Mouse (Mus musculus): ENCODE results near the gene Arhgap19.

The Arhgap19 gene

GRCm38 (mm10) chr19:41801742-41802369 is at the start of gene Arhgap19:
TSS of gene Arhgap19 (minus strand) at chr19:41802047.
- DNase-seq (ENCODE audit: low read depth, low spot score), result peak; percentile 98

- peak; percentile 24 for DNase-seq (ENCODE audit: low read depth, low spot score)
Measured at GRCm38 (mm10) chr19:41850719-41851543, 49.1 kb upstream of the Arhgap19 start.

GRCm38 (mm10) chr19:41850021-41850718 is 48.3 kb upstream of the Arhgap19 start:
- DNase-seq (ENCODE audit: low read depth, low spot score), result no peak

DNA sequence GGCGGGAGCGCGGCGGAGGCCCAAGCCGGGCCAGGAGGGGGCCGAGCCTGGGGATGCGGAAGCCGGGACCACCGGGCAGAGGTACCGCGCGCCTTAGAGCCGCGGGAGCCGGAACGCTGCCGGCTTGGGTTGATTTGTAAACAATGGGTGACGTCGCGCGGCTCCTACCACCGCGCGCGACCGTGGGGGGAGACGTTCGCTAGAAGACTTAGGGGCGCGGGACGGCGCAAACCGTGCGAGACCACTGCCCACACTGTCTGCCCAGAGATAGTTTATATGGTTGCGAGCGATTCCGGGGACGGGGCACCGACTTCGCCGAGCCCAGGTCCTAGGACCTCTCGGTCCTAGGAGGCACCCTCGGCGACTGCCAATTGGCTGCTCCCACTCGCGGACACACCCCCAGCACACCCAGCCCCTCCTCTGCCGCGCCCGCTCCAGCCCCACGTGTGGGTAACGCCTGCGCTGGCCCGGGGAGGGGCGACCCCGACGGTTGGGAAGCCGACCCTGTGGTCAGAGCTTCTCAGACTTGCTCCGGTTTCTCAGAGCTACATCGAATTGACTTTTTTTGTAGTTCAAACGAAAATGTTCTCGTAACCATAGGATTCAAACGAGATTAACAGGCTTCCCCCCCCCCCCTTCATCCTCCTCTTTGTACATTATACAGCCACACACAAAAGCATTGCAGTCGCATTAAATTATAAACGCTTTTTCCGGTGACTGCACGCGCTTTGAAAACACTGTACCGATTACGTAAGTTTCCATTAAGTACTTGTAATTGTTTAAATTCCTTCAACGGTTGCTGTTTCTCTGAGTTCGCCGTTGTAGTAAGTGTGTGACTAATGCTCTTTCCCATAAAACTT is 46.4 kb upstream of the Arhgap19 start, which contains the start of gene Frat2:
TSS of gene Frat2 (minus strand) at position 141 of the 860 bp plus-strand sequence.
- peak; percentile 95 for DNase-seq (ENCODE audit: low read depth, low spot score)

GRCm38 (mm10) chr19:41847614-41847991 is 45.8 kb upstream of the Arhgap19 start:
- peak; percentile 68 for DNase-seq (ENCODE audit: low read depth, low spot score)

GRCm38 (mm10) chr19:41847091-41847581 is 45.3 kb upstream of the Arhgap19 start:
- DNase-seq (ENCODE audit: low read depth, low spot score), result peak; percentile 59

- DNase-seq (ENCODE audit: low read depth, low spot score), result peak; percentile 58
Measured at GRCm38 (mm10) chr19:41846366-41847090, 44.7 kb upstream of the Arhgap19 start.

GRCm38 (mm10) chr19:41844345-41844744 is 42.5 kb upstream of the Arhgap19 start:
- DNase-seq (ENCODE audit: low read depth, low spot score), result peak; percentile 29

DNA sequence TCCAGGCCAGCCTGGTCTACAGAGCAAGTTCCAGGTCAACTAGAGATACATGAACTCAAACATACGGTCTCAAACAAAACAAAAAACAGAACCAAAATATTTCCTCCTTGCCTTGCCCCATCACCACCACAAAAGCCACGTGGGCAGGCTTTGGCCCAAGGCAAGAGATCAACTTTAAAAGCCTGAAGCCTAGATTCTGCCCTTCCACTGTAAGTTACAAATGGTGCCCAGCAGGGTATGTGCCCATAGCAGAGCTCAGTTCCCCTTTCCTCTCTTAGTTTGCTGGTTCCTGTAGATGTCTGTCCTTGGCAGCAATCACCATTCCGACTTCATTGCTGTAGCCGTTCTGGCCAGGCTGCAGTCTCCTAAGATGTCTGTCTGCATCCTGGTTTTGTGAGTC is 40.9 kb upstream of the Arhgap19 start:
- DNase-seq (ENCODE audit: low read depth, low spot score), result no peak

- peak; percentile 87 for DNase-seq (ENCODE audit: low read depth, low spot score)
Measured at GRCm38 (mm10) chr19:41842196-41842595, 40.3 kb upstream of the Arhgap19 start.

GRCm38 (mm10) chr19:41841105-41841750 is 39.4 kb upstream of the Arhgap19 start:
- DNase-seq (ENCODE audit: low read depth, low spot score), result no peak

- no peak for DNase-seq (ENCODE audit: low read depth, low spot score)
Measured at GRCm38 (mm10) chr19:41839685-41840084, 37.8 kb upstream of the Arhgap19 start.

DNA sequence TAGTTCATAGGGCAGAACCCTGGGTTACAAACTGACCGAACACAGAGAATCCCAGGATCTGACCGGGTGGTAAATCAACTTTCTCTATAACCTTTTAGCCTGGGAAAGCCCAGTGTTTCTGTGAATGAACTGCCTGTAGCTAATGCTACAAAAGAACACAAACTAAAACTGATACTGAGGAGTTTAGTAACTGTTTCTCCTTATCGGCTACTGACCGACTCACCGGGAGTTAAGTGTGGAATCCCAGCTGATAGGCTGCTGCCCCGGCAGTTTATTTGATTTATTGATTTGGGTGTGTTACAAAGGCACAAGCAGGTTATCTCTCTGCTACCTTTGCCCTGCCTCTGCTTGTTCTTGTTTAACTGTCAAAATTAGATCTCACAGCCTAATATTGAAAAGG is 37.0 kb upstream of the Arhgap19 start:
- no peak for DNase-seq (ENCODE audit: low read depth, low spot score)

DNA sequence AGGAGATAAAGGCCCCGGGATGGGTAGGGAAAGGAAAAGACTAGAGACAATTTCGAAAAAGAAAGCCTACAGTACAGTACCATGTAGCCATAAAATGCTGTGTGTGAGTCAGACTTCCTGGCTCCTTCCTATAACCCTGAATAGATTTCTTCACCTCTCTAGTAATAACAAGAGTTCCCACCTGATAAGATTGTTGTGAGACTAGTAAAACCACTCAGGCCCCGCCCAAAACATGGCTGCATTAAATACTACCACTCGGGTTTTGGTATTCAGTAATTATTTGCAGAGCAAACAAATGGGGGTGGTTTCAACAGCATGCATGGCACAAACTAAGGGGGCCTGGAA is 36.0 kb upstream of the Arhgap19 start:
- no peak for DNase-seq (ENCODE audit: low read depth, low spot score)

- DNase-seq (ENCODE audit: low read depth, low spot score), result no peak
Measured at GRCm38 (mm10) chr19:41837194-41837916, 35.5 kb upstream of the Arhgap19 start.

GRCm38 (mm10) chr19:41836719-41837118 is 34.9 kb upstream of the Arhgap19 start:
- DNase-seq (ENCODE audit: low read depth, low spot score), result no peak

DNA sequence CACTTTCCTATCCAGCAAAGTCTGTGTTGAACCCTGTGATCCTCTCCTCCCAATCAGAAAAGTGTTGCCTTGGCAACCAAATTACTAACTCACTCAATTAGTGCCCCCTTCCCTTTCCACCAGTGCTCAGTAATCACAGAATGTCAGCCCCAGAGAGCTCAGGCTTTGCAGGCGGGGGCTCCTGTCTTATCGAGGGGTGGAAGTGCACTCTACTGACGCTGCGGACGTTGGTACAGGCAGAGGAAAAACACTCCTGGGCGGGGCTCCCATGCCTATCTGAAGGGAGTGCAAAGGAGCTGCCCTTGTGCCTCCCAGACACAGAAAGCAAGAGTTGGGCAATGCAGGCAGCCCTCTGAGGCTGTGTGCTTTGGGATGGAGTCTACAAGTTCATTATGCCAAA is 34.0 kb upstream of the Arhgap19 start:
- DNase-seq (ENCODE audit: low read depth, low spot score), result peak; percentile 85

GRCm38 (mm10) chr19:41835407-41835806 is 33.6 kb upstream of the Arhgap19 start:
- no peak for DNase-seq (ENCODE audit: low read depth, low spot score)

DNA sequence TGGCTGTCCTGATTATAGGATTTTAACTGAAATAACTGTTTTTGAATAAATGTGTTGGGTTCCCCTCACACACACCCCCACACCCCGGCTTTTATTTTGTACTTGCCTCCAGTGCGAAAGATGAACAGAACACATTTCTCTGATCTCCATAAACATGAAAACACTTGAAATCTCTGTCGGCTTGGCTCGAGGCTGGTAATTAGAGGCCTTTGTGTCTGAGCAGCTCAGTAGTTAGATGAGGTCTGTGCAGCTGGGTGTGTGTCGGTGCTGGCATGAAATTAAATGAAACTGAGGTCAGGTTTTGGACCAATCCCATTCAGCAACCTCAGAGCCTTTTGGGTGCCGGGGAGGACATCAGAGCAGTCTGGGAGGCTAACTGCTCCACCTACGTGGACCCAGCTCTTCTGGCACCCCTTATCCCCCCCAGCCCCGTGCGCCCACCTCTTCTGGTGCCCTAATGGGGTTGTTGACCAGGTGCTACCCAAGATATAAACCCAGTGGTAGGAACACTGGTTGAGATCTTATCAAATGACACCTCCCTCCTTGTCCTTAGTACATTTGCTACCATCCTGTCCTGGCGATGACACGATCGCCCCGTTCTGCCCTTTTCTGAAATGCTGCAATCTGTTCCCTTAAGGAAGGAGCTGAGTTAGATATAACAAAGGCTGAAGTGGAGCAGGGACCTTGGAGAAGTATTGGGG is 30.8 kb upstream of the Arhgap19 start:
- DNase-seq (ENCODE audit: low read depth, low spot score), result peak; percentile 50
